Mouse (Mus musculus) layer of hippocampus, postnatal 14 days (tissue): ENCODE measurements at regions not wholly inside any gene's neighbourhood (a gene's known extent, or its start where the extent isn't known, plus 50 kb on each side); places are given as distances from the start of the nearest gene placed in this dataset.

ENCODE experiments used
- DNase-seq, 2 experiments: peaks; one replicate each; pipeline ENCODE4 v3.0.0; 2021 to 2022; ENCODE audit warnings: low spot score in 2 of 2, mixed read lengths in 1 of 2

GRCm38 (mm10) chr4:84032505-84032904 lies 507.2 kb downstream of the Ccdc171 start:
- DNase-seq, result no peak

- no peak for DNase-seq
These were observed 510.0 kb downstream of the Ccdc171 start for GRCm38 (mm10) chr4:84035347-84035746.

GRCm38 (mm10) chr4:84037535-84037934 lies 512.2 kb downstream of the Ccdc171 start:
- no peak for DNase-seq

- no peak for DNase-seq
These were observed 524.9 kb downstream of the Ccdc171 start for GRCm38 (mm10) chr4:84050243-84050642.

- DNase-seq, result no peak
These were observed 531.6 kb downstream of the Ccdc171 start for GRCm38 (mm10) chr4:84056863-84057502.

GRCm38 (mm10) chr4:84060187-84060586 lies 534.8 kb downstream of the Ccdc171 start:
- DNase-seq, result no peak

- no peak for DNase-seq
These were observed 538.4 kb downstream of the Ccdc171 start for GRCm38 (mm10) chr4:84063755-84064154.

- peak; percentile 64 to 71 for DNase-seq
These were observed 539.5 kb downstream of the Ccdc171 start for GRCm38 (mm10) chr4:84064614-84065456.

GRCm38 (mm10) chr4:84065457-84066124 lies 540.2 kb downstream of the Ccdc171 start:
- DNase-seq, result no peak

- no peak for DNase-seq
These were observed 542.7 kb downstream of the Ccdc171 start for GRCm38 (mm10) chr4:84067931-84068575.

- DNase-seq, result no peak
These were observed 543.8 kb downstream of the Ccdc171 start for GRCm38 (mm10) chr4:84068947-84069663.

- DNase-seq, result no peak
These were observed 544.3 kb downstream of the Ccdc171 start for GRCm38 (mm10) chr4:84069681-84070080.

- DNase-seq, result no peak
These were observed 544.7 kb downstream of the Ccdc171 start for GRCm38 (mm10) chr4:84070089-84070488.

GRCm38 (mm10) chr4:84072096-84072495 lies 546.8 kb downstream of the Ccdc171 start:
- no peak for DNase-seq

- no peak for DNase-seq
These were observed 551.2 kb downstream of the Ccdc171 start for GRCm38 (mm10) chr4:84076526-84076925.

- no peak for DNase-seq
These were observed 554.2 kb downstream of the Ccdc171 start for GRCm38 (mm10) chr4:84079516-84079915.

GRCm38 (mm10) chr4:84081518-84081917 lies 556.2 kb downstream of the Ccdc171 start:
- no peak for DNase-seq

- no peak for DNase-seq
These were observed 562.8 kb downstream of the Ccdc171 start for GRCm38 (mm10) chr4:84088166-84088565.

GRCm38 (mm10) chr4:84092509-84092908 lies 567.2 kb downstream of the Ccdc171 start:
- DNase-seq, result no peak

GRCm38 (mm10) chr4:84095237-84095636 lies 569.9 kb downstream of the Ccdc171 start:
- DNase-seq, result no peak

GRCm38 (mm10) chr4:84096081-84096480 lies 570.7 kb downstream of the Ccdc171 start:
- no peak for DNase-seq
